Mouse (Mus musculus): ENCODE measurements around the gene Gm3411.
"Not testable (repeated sequence)": the region's sequence is repeated elsewhere in the genome, so short reads cannot be mapped to it uniquely, and the experiment has no call there.

Gene Gm3411

GRCm38 (mm10) chr14:6286931-6287715 lies at the start of gene Gm3411:
Gene Gm3411 (minus strand): TSS chr14:6287250.
- peak; percentile 59 for DNase-seq (ENCODE audit: low spot score)

GRCm38 (mm10) chr14:6304743-6305142 lies 17.7 kb upstream of the Gm3411 start, which contains the start of gene Gm21103:
Gene Gm21103 (minus strand): TSS chr14:6304843.
- DNase-seq (ENCODE audit: low spot score): not testable (repeated sequence)

- not testable (repeated sequence) for DNase-seq (ENCODE audit: low spot score)
Observed at GRCm38 (mm10) chr14:6219192-6219591, 67.9 kb downstream of the Gm3411 start, which contains the start of gene Gm21560. Gene Gm21560 (minus strand): TSS chr14:6219292.
